Mouse (Mus musculus) E14TG2a.4 (cell line): Measurements from ENCODE around the gene Pla2g12b.
"Not testable (repeated sequence)": the region's sequence is repeated elsewhere in the genome, so short reads cannot be mapped to it uniquely, and the experiment has no call there.

ENCODE experiments used
- H3K27me3 ChIP-seq: 2 replicates; pipeline ENCODE4 v1.6.1; 2014; ENCODE audit warnings: low read length, control low read depth; ENCODE audit not compliant: insufficient read depth
- H3K36me3 ChIP-seq: 2 replicates; pipeline ENCODE4 v1.6.1; 2014; ENCODE audit warnings: low read length, control low read depth; ENCODE audit not compliant: insufficient read depth
- H3K4me1 ChIP-seq: replicated peaks from 2 replicates; pipeline ENCODE4 v1.6.1; 2014; ENCODE audit warnings: low read depth, low read length, control low read depth
- H3K4me3 ChIP-seq: replicated peaks from 2 replicates; pipeline ENCODE4 v1.5.1; 2014; ENCODE audit warnings: mild to moderate bottlenecking, low read length
- H3K9me3 ChIP-seq: 2 replicates; pipeline ENCODE4 v1.6.1; 2014; ENCODE audit warnings: low read length, control low read depth
- CTCF ChIP-seq: conservative IDR thresholded peaks from 2 replicates; pipeline ENCODE4 v1.5.1; 2014; ENCODE audit warnings: low read length
- NANOG ChIP-seq: IDR thresholded peaks from 2 replicates; pipeline ENCODE4 v1.6.1; 2014; ENCODE audit warnings: borderline replicate concordance, low read length, mixed read lengths
- POU5F1 ChIP-seq: IDR thresholded peaks from 2 replicates; pipeline ENCODE4 v1.6.1; 2014; ENCODE audit warnings: low read length, borderline replicate concordance

Gene Pla2g12b

GRCm38 (mm10) chr10:59367206-59367605, 36.3 kb upstream of the Pla2g12b start:
- TF ChIP-seq NANOG (no peak), CTCF (no peak), POU5F1 (no peak)
- no peak overlapping the region for H3K4me3 ChIP-seq
- peaks cover 100% of the 10 kb centered on the region for H3K36me3 ChIP-seq
- no peaks in the 10 kb centered on the region for H3K9me3 ChIP-seq
- H3K27me3 ChIP-seq, result no peaks in the 10 kb centered on the region
- peaks cover 11% of the 10 kb centered on the region for H3K4me1 ChIP-seq

- TF ChIP-seq NANOG (no peak), POU5F1 (no peak)
- Histone ChIP-seq H3K4me1 (peaks cover 11% of the 10 kb centered on the region), H3K36me3 (peaks cover 100% of the 10 kb centered on the region), H3K27me3 (no peaks in the 10 kb centered on the region), H3K4me3 (no peak overlapping the region), H3K9me3 (no peaks in the 10 kb centered on the region)
These were observed 34.7 kb upstream of the Pla2g12b start for GRCm38 (mm10) chr10:59368729-59369128.

- H3K36me3 ChIP-seq, result peaks cover 100% of the 10 kb centered on the region
- peaks cover 11% of the 10 kb centered on the region for H3K4me1 ChIP-seq
- no peak overlapping the region for H3K4me3 ChIP-seq
- H3K27me3 ChIP-seq, result no peaks in the 10 kb centered on the region
- TF ChIP-seq NANOG, result no peak
- TF ChIP-seq POU5F1, result no peak
- no peak for TF ChIP-seq CTCF
- no peaks in the 10 kb centered on the region for H3K9me3 ChIP-seq
These were observed 34.0 kb upstream of the Pla2g12b start for GRCm38 (mm10) chr10:59369426-59369825.

- H3K4me1 ChIP-seq, result peaks cover 20% of the 10 kb centered on the region
- H3K9me3 ChIP-seq, result no peaks in the 10 kb centered on the region
- peaks cover 30% of the 10 kb centered on the region for H3K36me3 ChIP-seq
- no peak for TF ChIP-seq CTCF
- TF ChIP-seq NANOG, result no peak
- no peak for TF ChIP-seq POU5F1
- H3K27me3 ChIP-seq, result no peaks in the 10 kb centered on the region
- H3K4me3 ChIP-seq, result no peak overlapping the region
These were observed 25.6 kb upstream of the Pla2g12b start for GRCm38 (mm10) chr10:59377906-59378305.

GRCm38 (mm10) chr10:59378728-59379127, 24.7 kb upstream of the Pla2g12b start:
- no peaks in the 10 kb centered on the region for H3K27me3 ChIP-seq
- TF ChIP-seq CTCF, result peak; percentile 73
- no peak for TF ChIP-seq POU5F1
- TF ChIP-seq NANOG, result no peak
- no peak overlapping the region for H3K4me3 ChIP-seq
- H3K36me3 ChIP-seq, result peaks cover 21% of the 10 kb centered on the region
- no peaks in the 10 kb centered on the region for H3K9me3 ChIP-seq
- peaks cover 20% of the 10 kb centered on the region for H3K4me1 ChIP-seq

GRCm38 (mm10) chr10:59379927-59380326, 23.5 kb upstream of the Pla2g12b start:
- Histone ChIP-seq H3K9me3 (no peaks in the 10 kb centered on the region), H3K4me1 (peaks cover 20% of the 10 kb centered on the region), H3K36me3 (peaks cover 9% of the 10 kb centered on the region; the same call in 1 of the 2 replicates), H3K4me3 (no peak overlapping the region), H3K27me3 (no peaks in the 10 kb centered on the region)
- TF ChIP-seq NANOG (no peak), POU5F1 (no peak), CTCF (no peak)

- Histone ChIP-seq H3K9me3 (no peaks in the 10 kb centered on the region), H3K27me3 (no peaks in the 10 kb centered on the region)
- TF ChIP-seq CTCF (no peak), POU5F1 (no peak), NANOG (no peak)
These were observed 23.0 kb upstream of the Pla2g12b start for GRCm38 (mm10) chr10:59380411-59380821.

GRCm38 (mm10) chr10:59381563-59381962, 21.9 kb upstream of the Pla2g12b start:
- not testable (repeated sequence) for H3K36me3 ChIP-seq, H3K4me3 ChIP-seq, H3K9me3 ChIP-seq, H3K27me3 ChIP-seq
- H3K4me1 ChIP-seq, result peaks cover 20% of the 10 kb centered on the region

More at GRCm38 (mm10) chr10:59380411-59380821, 23.0 kb upstream of the Pla2g12b start:
- Histone ChIP-seq H3K36me3 (peaks cover 5% of the 10 kb centered on the region; the same call in 1 of the 2 replicates), H3K4me3 (peak overlapping the region; percentile 39; the same call in 1 of the 2 replicates), H3K4me1 (peaks cover 20% of the 10 kb centered on the region)

- Histone ChIP-seq H3K9me3 (peaks cover 12% of the 10 kb centered on the region), H3K4me3 (no peak overlapping the region), H3K27me3 (no peaks in the 10 kb centered on the region), H3K4me1 (no peaks in the 10 kb centered on the region), H3K36me3 (no peaks in the 10 kb centered on the region)
- TF ChIP-seq POU5F1 (no peak), NANOG (no peak), CTCF (no peak)
These were observed 16.5 kb upstream of the Pla2g12b start for GRCm38 (mm10) chr10:59386951-59387350.

GRCm38 (mm10) chr10:59389652-59390051, 13.8 kb upstream of the Pla2g12b start:
- no peak overlapping the region for H3K4me3 ChIP-seq
- TF ChIP-seq NANOG (no peak), CTCF (no peak), POU5F1 (no peak)

More at GRCm38 (mm10) chr10:59389652-59390051, 13.8 kb upstream of the Pla2g12b start:
- Histone ChIP-seq H3K9me3 (peaks cover 12% of the 10 kb centered on the region), H3K27me3 (peaks cover 6% of the 10 kb centered on the region), H3K36me3 (no peaks in the 10 kb centered on the region), H3K4me1 (no peaks in the 10 kb centered on the region)
